9 mouse cellular contexts compared by ENCODE assay signal in the genomic region with DNA sequence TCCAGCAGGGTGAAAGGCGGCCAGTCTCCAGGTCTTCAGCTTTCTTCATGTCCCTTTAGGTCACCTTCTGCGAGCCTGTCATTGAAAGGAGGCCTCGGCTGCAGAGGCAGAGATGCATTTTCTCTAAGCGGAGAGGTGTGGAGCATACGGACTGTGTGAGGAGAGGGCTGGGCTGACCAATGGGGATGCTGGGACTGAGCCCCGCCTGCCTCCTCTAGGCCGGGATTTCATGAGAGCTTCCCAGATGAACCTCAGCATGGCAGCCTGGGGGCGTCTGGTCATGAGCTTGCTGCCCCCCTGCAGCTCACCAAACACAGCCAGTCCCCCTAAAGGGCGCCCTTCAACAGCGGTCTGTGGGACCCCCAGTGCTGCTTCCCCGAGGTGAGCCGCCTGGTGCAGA. TPM values are rescaled to one million over a fixed set of nuclear protein-coding genes. Genes with fewer than 3 reads are reported as not detected.
A peak's percentile ranks its signal among the peaks of the same experiment; 100 is the strongest.
DNase-seq lines count a peak whose midpoint lies in the region; ATAC-seq lines count a peak whose summit lies in the region.
"Had no signal": no experiment of that assay in that cellular context is flagged by ENCODE, and none has a peak within 500 bp of the region (broad histone marks: within the 10 kb centered on the region; RNA-seq: fewer than 3 reads in every experiment).

No protein-coding gene starts in this region.

- 16% methylated on average over 12 of the region's 12 CpGs for WGBS in heart, embryonic 12.5 days
- 6% methylated on average over 12 of the region's 12 CpGs for WGBS in embryonic facial prominence, embryonic 11.5 days
- 8% methylated on average over 12 of the region's 12 CpGs for WGBS in intestine, embryonic 14.5 days
- 13% methylated on average over 12 of the region's 12 CpGs for WGBS in midbrain, embryonic 15.5 days

- intact Hi-C loops in heart, postnatal 10 days (cut with DNase I): no loop called here

- peak overlapping the region; percentile 52 for H3K9ac ChIP-seq in heart, embryonic 12.5 days
- peak overlapping the region; percentile 34 for H3K9ac ChIP-seq in embryonic facial prominence, embryonic 11.5 days (replicated peaks; ENCODE audit: low read length)
- H3K9ac ChIP-seq in intestine, embryonic 14.5 days (ENCODE audit: low read length): no peak overlapping the region
- peak overlapping the region; percentile 17; the same call in 1 of the 2 replicates for H3K9ac ChIP-seq in midbrain, embryonic 15.5 days

- H3K27me3 ChIP-seq in heart, embryonic 12.5 days (replicated peaks): no peaks in the 10 kb centered on the region
- H3K27me3 ChIP-seq in embryonic facial prominence, embryonic 11.5 days (ENCODE audit: control insufficient read depth, insufficient read depth, low read length): no peaks in the 10 kb centered on the region
- H3K27me3 ChIP-seq in intestine, embryonic 14.5 days (replicated peaks; ENCODE audit: control insufficient read depth, insufficient read depth, low read length): no peaks in the 10 kb centered on the region
- no peaks in the 10 kb centered on the region for H3K27me3 ChIP-seq in midbrain, embryonic 15.5 days (replicated peaks)

- H3K9me3 ChIP-seq in heart, embryonic 12.5 days (replicated peaks): peaks cover 3% of the 10 kb centered on the region; the same call in 1 of the 2 replicates
- H3K9me3 ChIP-seq in embryonic facial prominence, embryonic 11.5 days (replicated peaks; ENCODE audit: control insufficient read depth, low read length): no peaks in the 10 kb centered on the region
- H3K9me3 ChIP-seq in intestine, embryonic 14.5 days (ENCODE audit: control insufficient read depth, low read length): no peaks in the 10 kb centered on the region
- H3K9me3 ChIP-seq in midbrain, embryonic 15.5 days: no peaks in the 10 kb centered on the region

- DNase-seq in heart, postnatal 10 days: no peak
- DNase-seq in embryonic facial prominence, embryonic 11.5 days (ENCODE audit: low spot score): peak; percentile 38
- no peak for DNase-seq in intestine, embryonic 14.5 days (ENCODE audit: low spot score)
- no peak for DNase-seq in layer of hippocampus, adult 9-10 months (ENCODE audit: low spot score)
- DNase-seq in urinary bladder, adult 2 months (ENCODE audit: low spot score): no peak
- DNase-seq in kidney, adult 11 months: no peak
- DNase-seq: adrenal gland, postnatal 36 days had no signal

- peaks cover 19% of the 10 kb centered on the region for H3K36me3 ChIP-seq in heart, embryonic 12.5 days
- no peaks in the 10 kb centered on the region for H3K36me3 ChIP-seq in embryonic facial prominence, embryonic 11.5 days (replicated peaks; ENCODE audit: control insufficient read depth, insufficient read depth, low read depth, low read length)
- H3K36me3 ChIP-seq in intestine, embryonic 14.5 days (ENCODE audit: control insufficient read depth, insufficient read depth, low read length): 0 out of 2 replicates have a peak, but pooled peaks cover under 1% of the 10 kb centered on the region
- no peaks in the 10 kb centered on the region for H3K36me3 ChIP-seq in midbrain, embryonic 15.5 days (replicated peaks)

- H3K4me1 ChIP-seq in heart, embryonic 12.5 days (replicated peaks): peaks cover 17% of the 10 kb centered on the region
- H3K4me1 ChIP-seq in embryonic facial prominence, embryonic 11.5 days (ENCODE audit: control insufficient read depth, insufficient read depth, low read length): no peaks in the 10 kb centered on the region
- no peaks in the 10 kb centered on the region for H3K4me1 ChIP-seq in intestine, embryonic 14.5 days (replicated peaks; ENCODE audit: control insufficient read depth, insufficient read depth, low read length)
- peaks cover 6% of the 10 kb centered on the region; the same call in 1 of the 2 replicates for H3K4me1 ChIP-seq in midbrain, embryonic 15.5 days

- 0 out of 2 replicates have a peak, but pooled peaks have one; percentile 49 for ATAC-seq in heart, embryonic 12.5 days (ENCODE audit: insufficient number of reproducible peaks, low FRiP score)
- ATAC-seq in embryonic facial prominence, embryonic 11.5 days (replicated peaks; ENCODE audit: insufficient number of reproducible peaks, low FRiP score, low TSS enrichment, low read depth): peak; percentile 60; the same call in 1 of the 2 replicates
- ATAC-seq in intestine, embryonic 14.5 days (replicated peaks; ENCODE audit: low FRiP score, low TSS enrichment, low read depth): peak; percentile 54; the same call in 1 of the 2 replicates
- ATAC-seq in midbrain, embryonic 15.5 days (replicated peaks): 0 out of 2 replicates have a peak, but pooled peaks have one; percentile 48

- H3K4me3 ChIP-seq in heart, embryonic 12.5 days: peak overlapping the region; percentile 21; the same call in 1 of the 2 replicates
- no peak overlapping the region for H3K4me3 ChIP-seq in embryonic facial prominence, embryonic 11.5 days (ENCODE audit: low read depth, low read length)
- 0 out of 2 replicates have a peak overlapping the region, but pooled peaks have one; percentile 10 for H3K4me3 ChIP-seq in intestine, embryonic 14.5 days (ENCODE audit: low read depth, low read length)
- peak overlapping the region; percentile 16; the same call in 1 of the 2 replicates for H3K4me3 ChIP-seq in midbrain, embryonic 15.5 days

- H3K27ac ChIP-seq in heart, embryonic 12.5 days (ENCODE audit: poor library complexity, severe bottlenecking): no peak overlapping the region
- no peak overlapping the region for H3K27ac ChIP-seq in embryonic facial prominence, embryonic 11.5 days (replicated peaks; ENCODE audit: low read depth, low read length)
- H3K27ac ChIP-seq in intestine, embryonic 14.5 days (ENCODE audit: low read depth): no peak overlapping the region
- no peak overlapping the region for H3K27ac ChIP-seq in midbrain, embryonic 15.5 days

- peak overlapping the region; percentile 61 for H3K4me2 ChIP-seq in heart, embryonic 12.5 days
- H3K4me2 ChIP-seq in embryonic facial prominence, embryonic 11.5 days (ENCODE audit: low read depth, low read length): peak overlapping the region; percentile 28
- peak overlapping the region; percentile 41 for H3K4me2 ChIP-seq in intestine, embryonic 14.5 days (ENCODE audit: low read length)
- peak overlapping the region; percentile 42 for H3K4me2 ChIP-seq in midbrain, embryonic 15.5 days

RNA-seq across cellular contexts. Expression of a gene that starts 7.1 kb away (rescaled TPM):
- polyA plus RNA-seq in heart, embryonic 12.5 days (2016; fragmentation: Nextera tagmentation; extraction: Ambion mirVana): 19.6 and 21.5 TPM in 2 replicates
- total RNA-seq in heart, postnatal 10 days (2021): 10 to 100 TPM; 11.4 to 12.9 TPM
- 7.8 and 8.8 TPM in 2 replicates for polyA plus RNA-seq in embryonic facial prominence, embryonic 11.5 days (2014; fragmentation: Nextera tagmentation; extraction: Ambion mirVana)
- polyA plus RNA-seq in intestine, embryonic 14.5 days (2014; fragmentation: Nextera tagmentation; extraction: Ambion mirVana): 8.2 and 9.9 TPM in 2 replicates
- 1.8 and 1.9 TPM in 2 replicates for polyA plus RNA-seq in midbrain, embryonic 15.5 days (2015; fragmentation: Nextera tagmentation; extraction: Ambion mirVana)
- polyA plus RNA-seq in urinary bladder, adult 2 months (2012; rRNA removed): 18.6 and 22.3 TPM in 2 replicates

RNA-seq across cellular contexts. Expression of a gene that starts 8.8 kb away (rescaled TPM):
- 49.8 and 50.4 TPM in 2 replicates for polyA plus RNA-seq in heart, embryonic 12.5 days (2016; fragmentation: Nextera tagmentation; extraction: Ambion mirVana)
- total RNA-seq in heart, postnatal 10 days (2021): 1 to 10 TPM; 7.5 to 7.8 TPM
- 30.9 and 31.6 TPM in 2 replicates for polyA plus RNA-seq in embryonic facial prominence, embryonic 11.5 days (2014; fragmentation: Nextera tagmentation; extraction: Ambion mirVana)
- 60.2 and 60.3 TPM in 2 replicates for polyA plus RNA-seq in intestine, embryonic 14.5 days (2014; fragmentation: Nextera tagmentation; extraction: Ambion mirVana)
- 20.5 and 21.0 TPM in 2 replicates for polyA plus RNA-seq in midbrain, embryonic 15.5 days (2015; fragmentation: Nextera tagmentation; extraction: Ambion mirVana)
- polyA plus RNA-seq in urinary bladder, adult 2 months (2012; rRNA removed): 31.5 and 40.7 TPM in 2 replicates

RNA-seq across cellular contexts. Expression of a gene that starts 27.5 kb away (rescaled TPM):
- polyA plus RNA-seq in heart, embryonic 12.5 days (2016; fragmentation: Nextera tagmentation; extraction: Ambion mirVana): 297 and 306 TPM in 2 replicates
- 100 to 1,000 TPM; 131 to 149 TPM for total RNA-seq in heart, postnatal 10 days (2021)
- polyA plus RNA-seq in embryonic facial prominence, embryonic 11.5 days (2014; fragmentation: Nextera tagmentation; extraction: Ambion mirVana): 705 and 768 TPM in 2 replicates
- polyA plus RNA-seq in intestine, embryonic 14.5 days (2014; fragmentation: Nextera tagmentation; extraction: Ambion mirVana): 557 and 562 TPM in 2 replicates
- polyA plus RNA-seq in midbrain, embryonic 15.5 days (2015; fragmentation: Nextera tagmentation; extraction: Ambion mirVana): 338 and 355 TPM in 2 replicates
- polyA plus RNA-seq in urinary bladder, adult 2 months (2012; rRNA removed): 114 and 146 TPM in 2 replicates

RNA-seq across cellular contexts. Expression of a gene that starts 36.0 kb away (rescaled TPM):
- polyA plus RNA-seq in heart, embryonic 12.5 days (2016; fragmentation: Nextera tagmentation; extraction: Ambion mirVana): 15.8 and 15.9 TPM in 2 replicates
- 10 to 100 TPM in 1 of 2 experiments, 1 to 10 TPM in 1; 9.1 to 11.6 TPM for total RNA-seq in heart, postnatal 10 days (2021)
- polyA plus RNA-seq in embryonic facial prominence, embryonic 11.5 days (2014; fragmentation: Nextera tagmentation; extraction: Ambion mirVana): 29.7 and 29.8 TPM in 2 replicates
- polyA plus RNA-seq in intestine, embryonic 14.5 days (2014; fragmentation: Nextera tagmentation; extraction: Ambion mirVana): 28.7 and 30.3 TPM in 2 replicates
- polyA plus RNA-seq in midbrain, embryonic 15.5 days (2015; fragmentation: Nextera tagmentation; extraction: Ambion mirVana): 86.7 and 88.7 TPM in 2 replicates
- polyA plus RNA-seq in urinary bladder, adult 2 months (2012; rRNA removed): 17.6 and 18.0 TPM in 2 replicates

RNA-seq across cellular contexts. Expression of a gene that starts 39.8 kb away (rescaled TPM):
- 5.7 and 6.1 TPM in 2 replicates for polyA plus RNA-seq in heart, embryonic 12.5 days (2016; fragmentation: Nextera tagmentation; extraction: Ambion mirVana)
- 10 to 100 TPM; 25.7 to 26.7 TPM for total RNA-seq in heart, postnatal 10 days (2021)
- polyA plus RNA-seq in embryonic facial prominence, embryonic 11.5 days (2014; fragmentation: Nextera tagmentation; extraction: Ambion mirVana): 5.2 and 5.3 TPM in 2 replicates
- 9.1 and 9.5 TPM in 2 replicates for polyA plus RNA-seq in intestine, embryonic 14.5 days (2014; fragmentation: Nextera tagmentation; extraction: Ambion mirVana)
- 16.5 and 17.7 TPM in 2 replicates for polyA plus RNA-seq in midbrain, embryonic 15.5 days (2015; fragmentation: Nextera tagmentation; extraction: Ambion mirVana)
- 46.2 and 46.5 TPM in 2 replicates for polyA plus RNA-seq in urinary bladder, adult 2 months (2012; rRNA removed)
